Mouse (Mus musculus) embryonic fibroblast, embryonic 13.5 days (primary cell): ENCODE measurements around the gene Ldlrad3.

Source experiments
- CTCF ChIP-seq: IDR thresholded peaks from 2 replicates; pipeline ENCODE4 v1.5.1; 2011; ENCODE audit warnings: mild to moderate bottlenecking, control low read depth, low read length, moderate library complexity, borderline replicate concordance; ENCODE audit not compliant: insufficient read depth
- POLR2A ChIP-seq: IDR thresholded peaks from 2 replicates; pipeline ENCODE4 v1.6.1; 2011; ENCODE audit warnings: low read depth, mild to moderate bottlenecking, control low read depth, low read length, moderate library complexity

- TF ChIP-seq CTCF (no peak), POLR2A (no peak)
Measured at GRCm38 (mm10) chr2:102061921-102062320, 124.3 kb downstream of the Ldlrad3 start.
